Mouse (Mus musculus) testis, adult 2 months (tissue): ENCODE data around the gene Mettl3.

Experiments
- CTCF ChIP-seq: fragments of 200-500 bp; IDR thresholded peaks from 2 replicates; pipeline ENCODE4 v1.5.1; 2012; ENCODE audit warnings: low read depth, mild to moderate bottlenecking, inconsistent platforms, low read length, moderate library complexity; ENCODE audit not compliant: control insufficient read depth, insufficient read depth, insufficient replicate concordance
- POLR2A ChIP-seq: fragments of 200-500 bp; IDR thresholded peaks from 2 replicates; pipeline ENCODE4 v1.6.1; 2012; ENCODE audit warnings: low read depth, mild to moderate bottlenecking, inconsistent platforms, low read length, moderate library complexity; ENCODE audit not compliant: control insufficient read depth

DNA sequence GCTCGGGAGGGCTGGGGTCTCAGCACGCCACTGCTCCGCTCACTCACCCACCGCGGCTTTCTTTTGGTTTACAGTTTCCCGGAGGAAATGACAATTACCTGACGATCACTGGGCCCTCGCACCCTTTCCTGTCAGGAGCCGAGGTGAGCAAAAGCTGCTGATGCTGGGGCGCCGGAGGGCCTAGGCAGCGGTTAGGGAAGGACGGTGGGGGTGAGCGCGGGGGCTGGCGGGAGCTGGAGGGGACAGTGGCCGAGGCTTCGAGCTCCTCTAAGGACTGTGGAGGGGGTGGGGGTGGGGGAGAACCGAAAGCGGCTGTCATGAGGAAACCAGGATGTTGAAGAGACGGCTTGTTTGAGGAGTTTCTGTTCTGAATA lies 25.2 kb downstream of the Mettl3 start:
- TF ChIP-seq CTCF: no peak
- no peak for TF ChIP-seq POLR2A
